Mouse (Mus musculus): ENCODE results near the gene Timeless.
"Not testable (repeated sequence)": the region's sequence is repeated elsewhere in the genome, so short reads cannot be mapped to it uniquely, and the experiment has no call there.

- TF ChIP-seq POLR2A (IDR thresholded peaks at IDR 0.05; ENCODE audit: borderline replicate concordance, low read depth, low read length); CTCF (IDR thresholded peaks at IDR 0.05; ENCODE audit: low read depth, low read length): not testable (repeated sequence)
These were observed 28.5 kb downstream of the Timeless start for GRCm38 (mm10) chr10:128260376-128260775.

Data from bone marrow macrophage, adult 2 months (primary cell).